Mouse (Mus musculus) megakaryocyte, embryonic 14.5 days (primary cell): ENCODE results near the gene Zdhhc15.

Experiments used
- FLI1 ChIP-seq: IDR thresholded peaks from 2 replicates; pipeline ENCODE4 v1.6.1; 2012; ENCODE audit warnings: low read length, inconsistent platforms, mixed read lengths
- GATA1 ChIP-seq: IDR thresholded peaks from 3 replicates; pipeline ENCODE4 v1.6.1; 2012; ENCODE audit warnings: mixed read lengths, low read length, inconsistent platforms, borderline replicate concordance

- TF ChIP-seq GATA1 (no peak), FLI1 (no peak)
These were observed 13.9 kb downstream of the Zdhhc15 start for GRCm38 (mm10) chrX:104656976-104657375.
